Mouse (Mus musculus) heart, adult 2 months (tissue): ENCODE measurements around the gene Macrod1.

Source experiments
- CTCF ChIP-seq: fragments of 200-600 bp; IDR thresholded peaks from 2 replicates; pipeline ENCODE4 v1.8.1; 2022; ENCODE audit warnings: antibody characterized with exemption, mild to moderate bottlenecking, moderate library complexity
- POLR2A ChIP-seq: fragments of 200-500 bp; IDR thresholded peaks from 2 replicates; pipeline ENCODE4 v1.6.1; 2011; ENCODE audit warnings: mild to moderate bottlenecking, low read depth, low read length, control low read depth; ENCODE audit not compliant: insufficient read depth

GRCm38 (mm10) chr19:7187157-7187556, 130.5 kb downstream of the Macrod1 start:
- TF ChIP-seq CTCF (no peak), POLR2A (no peak)
